Comparison of ENCODE assay signal across 23 mouse cellular contexts in the genomic region with DNA sequence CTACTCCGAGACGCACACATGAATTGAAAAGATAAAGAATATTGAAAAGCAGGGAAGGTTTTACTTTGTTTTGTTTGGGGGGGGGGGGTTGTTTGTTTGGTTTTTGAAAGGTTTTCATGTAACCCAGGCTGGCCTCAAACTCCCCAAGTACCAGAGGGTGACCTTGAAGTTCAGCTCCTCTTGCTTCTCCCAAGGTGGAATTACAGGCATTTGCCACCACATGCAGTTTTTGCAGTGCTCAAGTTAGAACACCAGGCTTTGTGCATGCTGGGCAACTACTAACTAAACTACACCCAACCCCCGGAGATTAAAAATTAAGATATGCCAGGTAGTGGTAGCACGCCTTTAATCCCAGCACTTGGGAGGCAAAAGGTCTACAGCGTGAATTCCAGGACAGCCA. TPM values are rescaled to one million over a fixed set of nuclear protein-coding genes. Genes with fewer than 3 reads are reported as not detected.
DNase-seq lines count a peak whose midpoint lies in the region; TF ChIP-seq lines count a peak whose summit lies in the region.
"Had no signal": no experiment of that assay in that cellular context is flagged by ENCODE, and none has a peak within 500 bp of the region (broad histone marks: within the 10 kb centered on the region; RNA-seq: fewer than 3 reads in every experiment).

No protein-coding gene starts in this region.

- H3K9me3 ChIP-seq in ES-Bruce4 (replicated peaks; ENCODE audit: control insufficient read depth, insufficient read depth, low read length, poor library complexity, severe bottlenecking) (no peaks in the 10 kb centered on the region), ES-E14 (ENCODE audit: control insufficient read depth, insufficient read depth, low read depth, low read length) (no peaks in the 10 kb centered on the region)
- H3K9me3 ChIP-seq: embryonic facial prominence, embryonic 10.5 days; embryonic facial prominence, embryonic 12.5 days; forebrain, embryonic 13.5 days; forebrain, embryonic 15.5 days; G1E had no signal

- TF ChIP-seq POLR2A in ES-Bruce4 (IDR thresholded peaks at IDR 0.05; ENCODE audit: insufficient read depth, low read length): no peak

- TF ChIP-seq EP300 in ES-Bruce4 (IDR thresholded peaks at IDR 0.05; ENCODE audit: insufficient read depth, low read depth, low read length): no peak

- in situ Hi-C loops in ES-E14 (cut with MboI; ENCODE audit: low sequenced_read_pairs in 2 of 2, unreplicated experiment in 2 of 2): no loop called here

- no peak overlapping the region for H3K4me3 ChIP-seq in ES-Bruce4 (ENCODE audit: low read depth, low read length)
- H3K4me3 ChIP-seq in ES-E14 (ENCODE audit: insufficient read depth in 1 of 2, low read depth in 1 of 2, low read length in 2 of 2, poor library complexity in 1 of 2, severe bottlenecking in 1 of 2): peak overlapping the region in 1 of 2 experiments; percentile 64; a peak in 2 of 4 replicates
- H3K4me3 ChIP-seq: embryonic facial prominence, embryonic 10.5 days; embryonic facial prominence, embryonic 12.5 days; forebrain, embryonic 13.5 days; forebrain, embryonic 15.5 days had no signal

- peak overlapping the region; percentile 82 for H3K9ac ChIP-seq in ES-Bruce4 (ENCODE audit: low read depth, poor library complexity, severe bottlenecking)
- H3K9ac ChIP-seq in ES-E14 (ENCODE audit: insufficient read depth, low read depth, low read length, poor library complexity, severe bottlenecking): peak overlapping the region; percentile 72; the same call in 1 of the 2 replicates
- H3K9ac ChIP-seq: embryonic facial prominence, embryonic 12.5 days; forebrain, embryonic 13.5 days; forebrain, embryonic 15.5 days; forebrain, postnatal 0 days had no signal

- DNase-seq in ES-E14 (ENCODE audit: low read depth, low spot score) (no peak), ZHBTc4 (ENCODE audit: low read depth, low spot score) (peak; percentile 53)
- no peak for DNase-seq in frontal cortex, postnatal 14 days (ENCODE audit: low spot score in 2 of 2)
- no peak for DNase-seq in neural tube, embryonic 10.5 days (ENCODE audit: extremely low spot score, low spot score)
- no peak for DNase-seq in urinary bladder, postnatal 36 days (ENCODE audit: low spot score in 2 of 2)
- DNase-seq: adrenal gland, adult 8-10 months; adrenal gland, postnatal 14 days; adrenal gland, postnatal 36 days; cerebellum, adult 11-12 months; cerebellum, adult 2 months; cerebellum, adult 9-10 months; cerebellum, postnatal 10 days; cerebellum, postnatal 25 days; forebrain, postnatal 0 days had no signal

- H3K27ac ChIP-seq in ES-Bruce4 (ENCODE audit: insufficient read depth, low read length): peak overlapping the region; percentile 83
- peak overlapping the region; percentile 93; the same call in 1 of the 2 replicates for H3K27ac ChIP-seq in ES-E14 (ENCODE audit: insufficient read depth, low read depth, low read length, poor library complexity, severe bottlenecking)
- H3K27ac ChIP-seq: embryonic facial prominence, embryonic 10.5 days; embryonic facial prominence, embryonic 12.5 days; forebrain, embryonic 13.5 days; forebrain, embryonic 15.5 days had no signal

- H3K36me3 ChIP-seq in ES-Bruce4 (ENCODE audit: control insufficient read depth, insufficient read depth, low read length, poor library complexity, severe bottlenecking) (no peaks in the 10 kb centered on the region), ES-E14 (ENCODE audit: control insufficient read depth, insufficient read depth, low read length, poor library complexity, severe bottlenecking) (no peaks in the 10 kb centered on the region)
- H3K36me3 ChIP-seq: embryonic facial prominence, embryonic 10.5 days; embryonic facial prominence, embryonic 12.5 days; forebrain, embryonic 15.5 days; G1E had no signal

- no peak for TF ChIP-seq CTCF in ES-Bruce4 (IDR thresholded peaks at IDR 0.05; ENCODE audit: low read depth, low read length)

- no peaks in the 10 kb centered on the region for H3K27me3 ChIP-seq in ES-Bruce4 (ENCODE audit: control insufficient read depth, insufficient read depth, low read length, poor library complexity, severe bottlenecking)
- H3K27me3 ChIP-seq: CH12.LX; embryonic facial prominence, embryonic 12.5 days; forebrain, embryonic 13.5 days; forebrain, embryonic 15.5 days; Patski had no signal

- H3K4me1 ChIP-seq in ES-Bruce4 (ENCODE audit: control insufficient read depth, insufficient read depth, low read length) (peaks cover 4% of the 10 kb centered on the region), ES-E14 (ENCODE audit: control insufficient read depth in 2 of 2, insufficient read depth in 2 of 2, low read length in 2 of 2, poor library complexity in 1 of 2) (peaks cover 12% of the 10 kb centered on the region in 2 experiments)
- H3K4me1 ChIP-seq: embryonic facial prominence, embryonic 10.5 days; embryonic facial prominence, embryonic 12.5 days; forebrain, embryonic 13.5 days; forebrain, embryonic 15.5 days had no signal

TF ChIP-seq in ES-E14, 5 proteins besides CTCF, POLR2A, EP300 and RAD21:
- TF ChIP-seq ZC3H11A (IDR thresholded peaks at IDR 0.05; ENCODE audit: borderline replicate concordance, low read depth, low read length): no peak
- TF ChIP-seq CHD2 (IDR thresholded peaks at IDR 0.05; ENCODE audit: low read depth, low read length): no peak
- TF ChIP-seq ZNF384 (IDR thresholded peaks at IDR 0.05; ENCODE audit: low read depth, low read length): no peak
- TF ChIP-seq MAFK (IDR thresholded peaks at IDR 0.05; ENCODE audit: insufficient read depth, low read depth, low read length): no peak
- TF ChIP-seq HCFC1 (IDR thresholded peaks at IDR 0.05; ENCODE audit: borderline replicate concordance, insufficient read depth, low read length): no peak

RNA-seq across cellular contexts. Expression of gene Kat2b, which starts 7.0 kb away (rescaled TPM):
- 15.9 and 25.9 TPM in 2 replicates for polyA plus RNA-seq in ES-Bruce4 (2011; ENCODE audit: insufficient read depth, insufficient read length, low read depth, missing spikeins)
- total RNA-seq in ES-E14 (2012; rRNA removed): 25.1 and 32.1 TPM in 2 replicates

RNA-seq across cellular contexts. Expression of gene Pp2d1, which starts 20.4 kb away (rescaled TPM):
- polyA plus RNA-seq in ES-Bruce4 (2011; ENCODE audit: insufficient read depth, insufficient read length, low read depth, missing spikeins): 0.44 TPM in 1 of 2 replicates, not detected in the other
- 0.31 and 0.48 TPM in 2 replicates for total RNA-seq in ES-E14 (2012; rRNA removed)
- total RNA-seq: adrenal gland, adult 18-20 months; adrenal gland, adult 8-10 months; adrenal gland, postnatal 14 days; adrenal gland, postnatal 36 days; CH12.LX; forebrain, postnatal 0 days had no signal
- polyA plus RNA-seq: cerebellum, adult 2 months; G1E had no signal
